In the genomic region with DNA sequence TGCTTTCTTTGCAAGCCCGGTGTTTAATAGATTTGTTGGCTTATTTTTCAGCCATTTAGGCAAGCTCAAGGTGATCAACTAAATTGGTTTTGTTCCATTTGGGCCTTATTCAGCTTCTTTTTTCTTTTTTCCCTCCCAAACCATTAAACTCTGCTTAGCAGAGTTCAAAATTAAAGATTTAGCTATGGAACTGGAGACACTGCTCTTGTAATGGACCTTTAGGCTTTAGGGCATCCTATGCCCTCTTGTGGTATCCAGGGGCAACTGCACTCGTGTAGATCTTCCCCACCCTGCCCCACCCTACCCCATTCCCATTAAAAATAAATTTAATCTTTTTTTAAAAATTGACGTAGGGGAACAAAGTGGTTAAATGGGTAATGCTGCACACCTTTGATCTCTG, we compare ENCODE assay signal across 7 mouse cellular contexts. TPM values are rescaled to one million over a fixed set of nuclear protein-coding genes. Genes with fewer than 3 reads are reported as not detected.
DNase-seq lines count a peak whose midpoint lies in the region; ATAC-seq and TF ChIP-seq lines count a peak whose summit lies in the region.

No protein-coding gene starts in this region.

- H3K79me2 ChIP-seq in C2C12 (ENCODE audit: control insufficient read depth, insufficient read depth) = peaks cover 73% of the 10 kb centered on the region

- TF ChIP-seq POLR2A in embryonic fibroblast, embryonic 13.5 days (IDR thresholded peaks at IDR 0.05; ENCODE audit: low read depth, low read length) = no peak

- H3K9me3 ChIP-seq in ES-E14 (ENCODE audit: control insufficient read depth, insufficient read depth, low read depth, low read length) = no peaks in the 10 kb centered on the region
- no peaks in the 10 kb centered on the region for H3K9me3 ChIP-seq in hindbrain, embryonic 14.5 days (ENCODE audit: control insufficient read depth, low read length)
- no peaks in the 10 kb centered on the region for H3K9me3 ChIP-seq in liver, embryonic 15.5 days (replicated peaks)

- no peak for ATAC-seq in hindbrain, embryonic 14.5 days (ENCODE audit: low FRiP score)
- no peak for ATAC-seq in liver, embryonic 15.5 days (ENCODE audit: insufficient read depth)

- H3K27ac ChIP-seq in ES-E14 (ENCODE audit: insufficient read depth, low read depth, low read length, poor library complexity, severe bottlenecking) = no peak overlapping the region
- peak overlapping the region; percentile 67; the same call in 1 of the 2 replicates for H3K27ac ChIP-seq in embryonic fibroblast, embryonic 13.5 days (ENCODE audit: insufficient read depth, low read length)
- H3K27ac ChIP-seq in hindbrain, embryonic 14.5 days = no peak overlapping the region
- peak overlapping the region; percentile 94; the same call in 1 of the 2 replicates for H3K27ac ChIP-seq in liver, embryonic 15.5 days (replicated peaks)

- WGBS in hindbrain, embryonic 14.5 days = 53% methylated on average over 3 of the region's 3 CpGs
- WGBS in liver, embryonic 15.5 days (ENCODE audit: insufficient replicate concordance) = 41% methylated on average over 3 of the region's 3 CpGs

- no peak for DNase-seq in ES-E14 (ENCODE audit: low read depth, low spot score)
- DNase-seq in hindbrain, embryonic 14.5 days (ENCODE audit: low spot score) = peak; percentile 52
- DNase-seq in skeletal muscle tissue, adult 2 months (ENCODE audit: low read depth, low spot score) = peak; percentile 18
- no peak for DNase-seq in ovary, postnatal 14 days (ENCODE audit: low spot score)

- H3ac ChIP-seq in C2C12 (ENCODE audit: control insufficient read depth, insufficient read length, low read depth) = no peak overlapping the region

- no peak overlapping the region for H3K9ac ChIP-seq in ES-E14 (ENCODE audit: insufficient read depth, low read depth, low read length, poor library complexity, severe bottlenecking)
- H3K9ac ChIP-seq in hindbrain, embryonic 14.5 days = no peak overlapping the region
- peak overlapping the region; percentile 99; the same call in 1 of the 2 replicates for H3K9ac ChIP-seq in liver, embryonic 15.5 days

- peaks cover 70% of the 10 kb centered on the region for H3K79me3 ChIP-seq in C2C12 (ENCODE audit: low read depth)

- in situ Hi-C loops in ES-E14 (cut with MboI; ENCODE audit: low sequenced_read_pairs in 2 of 2, unreplicated experiment in 2 of 2) = no loop called here

- no peaks in the 10 kb centered on the region for H3K27me3 ChIP-seq in C2C12 (ENCODE audit: control insufficient read depth, insufficient read depth, insufficient read length)
- no peaks in the 10 kb centered on the region for H3K27me3 ChIP-seq in hindbrain, embryonic 14.5 days (ENCODE audit: control insufficient read depth, insufficient read depth, low read length)
- no peaks in the 10 kb centered on the region for H3K27me3 ChIP-seq in liver, embryonic 15.5 days

- H3K4me3 ChIP-seq in C2C12 (ENCODE audit: insufficient read depth, poor library complexity, severe bottlenecking) = no peak overlapping the region
- no peak overlapping the region for H3K4me3 ChIP-seq in ES-E14 (ENCODE audit: insufficient read depth in 1 of 2, low read depth in 1 of 2, low read length in 2 of 2, poor library complexity in 1 of 2, severe bottlenecking in 1 of 2)
- peak overlapping the region; percentile 45 for H3K4me3 ChIP-seq in embryonic fibroblast, embryonic 13.5 days (ENCODE audit: insufficient read depth, low read length)
- no peak overlapping the region for H3K4me3 ChIP-seq in hindbrain, embryonic 14.5 days (replicated peaks; ENCODE audit: low read length)
- peak overlapping the region; percentile 79 for H3K4me3 ChIP-seq in liver, embryonic 15.5 days (replicated peaks)

- H3K36me3 ChIP-seq in C2C12 (ENCODE audit: control insufficient read depth, insufficient read depth) = peaks cover 51% of the 10 kb centered on the region
- peaks cover 4% of the 10 kb centered on the region for H3K36me3 ChIP-seq in ES-E14 (ENCODE audit: control insufficient read depth, insufficient read depth, low read length, poor library complexity, severe bottlenecking)
- H3K36me3 ChIP-seq in hindbrain, embryonic 14.5 days (replicated peaks; ENCODE audit: control insufficient read depth, insufficient read depth) = peaks cover 27% of the 10 kb centered on the region
- H3K36me3 ChIP-seq in liver, embryonic 15.5 days (replicated peaks) = peaks cover 31% of the 10 kb centered on the region

- peaks cover 2 to 6% of the 10 kb centered on the region in 2 experiments for H3K4me1 ChIP-seq in ES-E14 (ENCODE audit: control insufficient read depth in 2 of 2, insufficient read depth in 2 of 2, low read length in 2 of 2, poor library complexity in 1 of 2)
- peaks cover 4% of the 10 kb centered on the region for H3K4me1 ChIP-seq in embryonic fibroblast, embryonic 13.5 days (ENCODE audit: control insufficient read depth, insufficient read depth, low read length)
- H3K4me1 ChIP-seq in hindbrain, embryonic 14.5 days (replicated peaks; ENCODE audit: control insufficient read depth, insufficient read depth, low read length) = peaks cover 23% of the 10 kb centered on the region
- H3K4me1 ChIP-seq in liver, embryonic 15.5 days (replicated peaks) = peaks cover 42% of the 10 kb centered on the region

- peak overlapping the region; percentile 80 for H3K4me2 ChIP-seq in hindbrain, embryonic 14.5 days (replicated peaks)
- H3K4me2 ChIP-seq in liver, embryonic 15.5 days = peak overlapping the region; percentile 95

- TF ChIP-seq CTCF in C2C12 (IDR thresholded peaks at IDR 0.05; ENCODE audit: control insufficient read depth, insufficient read depth, insufficient read length) = peak; percentile 23
- TF ChIP-seq CTCF in embryonic fibroblast, embryonic 13.5 days (IDR thresholded peaks at IDR 0.05; ENCODE audit: borderline replicate concordance, insufficient read depth, low read length) = peak; percentile 13; the same call in 1 of the 2 replicates

TF ChIP-seq in C2C12, 6 proteins besides CTCF, POLR2A, EP300 and RAD21:
- TF ChIP-seq CEBPB (IDR thresholded peaks at IDR 0.05; ENCODE audit: low read depth) (no peak), USF1 (IDR thresholded peaks at IDR 0.05; ENCODE audit: low read depth) (no peak), MYOG (IDR thresholded peaks at IDR 0.05; ENCODE audit: control insufficient read depth, extremely low read depth, insufficient read length) (no peak), MYOD1 (IDR thresholded peaks at IDR 0.05; ENCODE audit: control insufficient read depth, insufficient read length, low read depth) (no peak), MAX (IDR thresholded peaks at IDR 0.05) (no peak), FOSL1 (IDR thresholded peaks at IDR 0.05; ENCODE audit: insufficient read depth, low read length, poor library complexity, severe bottlenecking) (no peak)

TF ChIP-seq in ES-E14, 5 proteins besides CTCF, POLR2A, EP300 and RAD21:
- no peak for TF ChIP-seq MAFK (IDR thresholded peaks at IDR 0.05; ENCODE audit: insufficient read depth, low read depth, low read length)
- no peak for TF ChIP-seq HCFC1 (IDR thresholded peaks at IDR 0.05; ENCODE audit: borderline replicate concordance, insufficient read depth, low read length)
- no peak for TF ChIP-seq ZNF384 (IDR thresholded peaks at IDR 0.05; ENCODE audit: low read depth, low read length)
- TF ChIP-seq ZC3H11A (IDR thresholded peaks at IDR 0.05; ENCODE audit: borderline replicate concordance, low read depth, low read length) = 0 out of 2 replicates have a peak, but pooled peaks have one; percentile 21
TF ChIP-seq in ES-E14: peak in this region for 1.

RNA-seq across cellular contexts. Expression of gene BC049762, which starts 2.5 kb away (rescaled TPM):
- 0.05 TPM for polyA plus RNA-seq in C2C12 (2012; fragmentation: generic; extraction: Trizol)
- 0.31 TPM in 1 of 2 replicates, not detected in the other for total RNA-seq in ES-E14 (2012; rRNA removed)
- polyA plus RNA-seq in embryonic fibroblast, embryonic 13.5 days (2011; ENCODE audit: insufficient read length, low read depth, missing spikeins) = not detected in 2 replicates
- 0.25 and 0.54 TPM in 2 replicates for polyA plus RNA-seq in hindbrain, embryonic 14.5 days (2014; fragmentation: Nextera tagmentation; extraction: Ambion mirVana)
- polyA plus RNA-seq in liver, embryonic 15.5 days (2015; fragmentation: Nextera tagmentation; extraction: Ambion mirVana) = 0.31 and 0.39 TPM in 2 replicates

RNA-seq across cellular contexts. Expression of gene Clk4, which starts 3.8 kb away (rescaled TPM):
- polyA plus RNA-seq in C2C12 (2012; fragmentation: generic; extraction: Trizol) = 12.5 TPM
- total RNA-seq in ES-E14 (2012; rRNA removed) = 62.5 and 73.7 TPM in 2 replicates
- 71.6 and 89.0 TPM in 2 replicates for polyA plus RNA-seq in embryonic fibroblast, embryonic 13.5 days (2011; ENCODE audit: insufficient read length, low read depth, missing spikeins)
- polyA plus RNA-seq in hindbrain, embryonic 14.5 days (2014; fragmentation: Nextera tagmentation; extraction: Ambion mirVana) = 132 and 144 TPM in 2 replicates
- polyA plus RNA-seq in liver, embryonic 15.5 days (2015; fragmentation: Nextera tagmentation; extraction: Ambion mirVana) = 49.8 and 56.0 TPM in 2 replicates

RNA-seq across cellular contexts. Expression of gene Col23a1, which starts 24.4 kb away (rescaled TPM):
- polyA plus RNA-seq in C2C12 (2012; fragmentation: generic; extraction: Trizol) = 0.43 TPM
- total RNA-seq in ES-E14 (2012; rRNA removed) = 0.26 and 0.40 TPM in 2 replicates
- 1.5 and 7.1 TPM in 2 replicates for polyA plus RNA-seq in embryonic fibroblast, embryonic 13.5 days (2011; ENCODE audit: insufficient read length, low read depth, missing spikeins)
- 10.2 and 10.7 TPM in 2 replicates for polyA plus RNA-seq in hindbrain, embryonic 14.5 days (2014; fragmentation: Nextera tagmentation; extraction: Ambion mirVana)
- 0.17 and 0.25 TPM in 2 replicates for polyA plus RNA-seq in liver, embryonic 15.5 days (2015; fragmentation: Nextera tagmentation; extraction: Ambion mirVana)

RNA-seq across cellular contexts. Expression of gene Gm12569, which starts 45.1 kb away (rescaled TPM):
- 0.09 TPM for polyA plus RNA-seq in C2C12 (2012; fragmentation: generic; extraction: Trizol)
- 8.0 and 13.0 TPM in 2 replicates for total RNA-seq in ES-E14 (2012; rRNA removed)
- not detected in 2 replicates for polyA plus RNA-seq in embryonic fibroblast, embryonic 13.5 days (2011; ENCODE audit: insufficient read length, low read depth, missing spikeins)
- polyA plus RNA-seq in hindbrain, embryonic 14.5 days (2014; fragmentation: Nextera tagmentation; extraction: Ambion mirVana) = not detected in 2 replicates
- not detected in 2 replicates for polyA plus RNA-seq in liver, embryonic 15.5 days (2015; fragmentation: Nextera tagmentation; extraction: Ambion mirVana)

Comparison
In these comparisons a context has a peak if more than half of its experiments do, and no peak if none do; other contexts are left out.
1. H3K4me3 ChIP-seq: peak in embryonic fibroblast, embryonic 13.5 days (single experiment) and liver, embryonic 15.5 days (single experiment); none in C2C12 (single experiment), ES-E14 (0 of 2) and hindbrain, embryonic 14.5 days (single experiment).
2. DNase-seq: peak in hindbrain, embryonic 14.5 days (single experiment) and skeletal muscle tissue, adult 2 months (single experiment); none in ES-E14 (single experiment) and ovary, postnatal 14 days (single experiment).
3. H3K27ac ChIP-seq: peak in embryonic fibroblast, embryonic 13.5 days (single experiment) and liver, embryonic 15.5 days (single experiment); none in ES-E14 (single experiment) and hindbrain, embryonic 14.5 days (single experiment).